In genomic region chr2:21963343-21964026, GRCm38 (mm10) we compare ENCODE assay signal across 8 mouse cellular contexts.
DNase-seq lines count a peak whose midpoint lies in the region; ATAC-seq and TF ChIP-seq lines count a peak whose summit lies in the region.

No protein-coding gene starts in this region.

- peaks cover 13% of the 10 kb centered on the region; the same call in 1 of the 2 replicates for H3K4me1 ChIP-seq in heart, postnatal 0 days (ENCODE audit: control insufficient read depth, insufficient read depth)
- no peaks in the 10 kb centered on the region for H3K4me1 ChIP-seq in embryonic facial prominence, embryonic 11.5 days (ENCODE audit: control insufficient read depth, insufficient read depth, low read length)
- H3K4me1 ChIP-seq in hindbrain, postnatal 0 days (ENCODE audit: insufficient read depth, low read length): peaks cover 6% of the 10 kb centered on the region; the same call in 1 of the 2 replicates
- H3K4me1 ChIP-seq in midbrain, embryonic 14.5 days (ENCODE audit: control insufficient read depth, insufficient read depth, low read length): peaks cover 23% of the 10 kb centered on the region

- no peak for TF ChIP-seq CTCF in heart, postnatal 0 days (IDR thresholded peaks at IDR 0.05; ENCODE audit: low read depth)
- TF ChIP-seq CTCF in hindbrain, postnatal 0 days (IDR thresholded peaks at IDR 0.05; ENCODE audit: low read depth): no peak

- no peak for TF ChIP-seq EP300 in heart, postnatal 0 days (IDR thresholded peaks at IDR 0.05; ENCODE audit: low read depth)

- ATAC-seq in heart, postnatal 0 days (ENCODE audit: insufficient read depth, low read depth): no peak
- ATAC-seq in embryonic facial prominence, embryonic 11.5 days (replicated peaks; ENCODE audit: insufficient number of reproducible peaks, low FRiP score, low TSS enrichment, low read depth): no peak
- ATAC-seq in hindbrain, postnatal 0 days: peak; percentile 8; the same call in 1 of the 2 replicates
- ATAC-seq in midbrain, embryonic 14.5 days (ENCODE audit: low FRiP score, low TSS enrichment): peak; percentile 68

- peak; percentile 9 for DNase-seq in heart, postnatal 0 days (ENCODE audit: low spot score)
- no peak for DNase-seq in heart, adult 11 months
- DNase-seq in embryonic facial prominence, embryonic 11.5 days (ENCODE audit: low spot score): no peak
- DNase-seq in hindbrain, postnatal 0 days (ENCODE audit: low spot score): peak; percentile 31
- peak; percentile 65 for DNase-seq in midbrain, embryonic 14.5 days
- DNase-seq in cerebellum, adult 8-10 months: no peak
- no peak for DNase-seq in kidney, postnatal 10 days
- DNase-seq in right cerebral cortex, postnatal 10 days (ENCODE audit: low spot score in 2 of 2): no peak

- H3K9me3 ChIP-seq in heart, postnatal 0 days (replicated peaks; ENCODE audit: control insufficient read depth, low read length): no peaks in the 10 kb centered on the region
- H3K9me3 ChIP-seq in embryonic facial prominence, embryonic 11.5 days (replicated peaks; ENCODE audit: control insufficient read depth, low read length): no peaks in the 10 kb centered on the region
- H3K9me3 ChIP-seq in hindbrain, postnatal 0 days (ENCODE audit: low read length): no peaks in the 10 kb centered on the region
- no peaks in the 10 kb centered on the region for H3K9me3 ChIP-seq in midbrain, embryonic 14.5 days (ENCODE audit: control insufficient read depth, low read length)

- H3K36me3 ChIP-seq in heart, postnatal 0 days (replicated peaks; ENCODE audit: control insufficient read depth, insufficient read depth, low read length): no peaks in the 10 kb centered on the region
- no peaks in the 10 kb centered on the region for H3K36me3 ChIP-seq in embryonic facial prominence, embryonic 11.5 days (replicated peaks; ENCODE audit: control insufficient read depth, insufficient read depth, low read depth, low read length)
- H3K36me3 ChIP-seq in hindbrain, postnatal 0 days (ENCODE audit: insufficient read depth, low read length): no peaks in the 10 kb centered on the region
- no peaks in the 10 kb centered on the region for H3K36me3 ChIP-seq in midbrain, embryonic 14.5 days (ENCODE audit: control insufficient read depth, insufficient read depth, low read length)

- H3K27ac ChIP-seq in heart, postnatal 0 days (ENCODE audit: low read depth): no peak overlapping the region
- H3K27ac ChIP-seq in embryonic facial prominence, embryonic 11.5 days (replicated peaks; ENCODE audit: low read depth, low read length): no peak overlapping the region; the same call in 1 of the 2 replicates
- H3K27ac ChIP-seq in hindbrain, postnatal 0 days: peak overlapping the region; percentile 60
- peak overlapping the region; percentile 83 for H3K27ac ChIP-seq in midbrain, embryonic 14.5 days (replicated peaks; ENCODE audit: low read depth, low read length)

- H3K4me2 ChIP-seq in heart, postnatal 0 days (ENCODE audit: low read depth, low read length): peak overlapping the region; percentile 51
- H3K4me2 ChIP-seq in embryonic facial prominence, embryonic 11.5 days (ENCODE audit: low read depth, low read length): peak overlapping the region; percentile 30; the same call in 1 of the 2 replicates
- H3K4me2 ChIP-seq in hindbrain, postnatal 0 days (ENCODE audit: low read depth, low read length): peak overlapping the region; percentile 50
- H3K4me2 ChIP-seq in midbrain, embryonic 14.5 days (ENCODE audit: low read length): peak overlapping the region; percentile 46

- H3K4me3 ChIP-seq in heart, postnatal 0 days (ENCODE audit: low read depth, low read length): peak overlapping the region; percentile 7; the same call in 1 of the 2 replicates
- no peak overlapping the region for H3K4me3 ChIP-seq in embryonic facial prominence, embryonic 11.5 days (ENCODE audit: low read depth, low read length)
- H3K4me3 ChIP-seq in hindbrain, postnatal 0 days (ENCODE audit: low read length): 0 out of 2 replicates have a peak overlapping the region, but pooled peaks have one; percentile 6
- H3K4me3 ChIP-seq in midbrain, embryonic 14.5 days (replicated peaks; ENCODE audit: low read depth, low read length): peak overlapping the region; percentile 24

- 3% methylated on average over 7 of the region's 7 CpGs for WGBS in heart, postnatal 0 days
- 16% methylated on average over 7 of the region's 7 CpGs for WGBS in embryonic facial prominence, embryonic 11.5 days
- 6% methylated on average over 7 of the region's 7 CpGs for WGBS in hindbrain, postnatal 0 days
- 3% methylated on average over 7 of the region's 7 CpGs for WGBS in midbrain, embryonic 14.5 days

- H3K9ac ChIP-seq in heart, postnatal 0 days (replicated peaks; ENCODE audit: low read depth, low read length): no peak overlapping the region; the same call in 1 of the 2 replicates
- no peak overlapping the region for H3K9ac ChIP-seq in embryonic facial prominence, embryonic 11.5 days (replicated peaks; ENCODE audit: low read length)
- 0 out of 2 replicates have a peak overlapping the region, but pooled peaks have one; percentile 24 for H3K9ac ChIP-seq in hindbrain, postnatal 0 days (replicated peaks; ENCODE audit: low read length)
- H3K9ac ChIP-seq in midbrain, embryonic 14.5 days (replicated peaks; ENCODE audit: low read length): peak overlapping the region; percentile 21; the same call in 1 of the 2 replicates

- H3K27me3 ChIP-seq in heart, postnatal 0 days (ENCODE audit: control insufficient read depth, insufficient read depth, low read length): no peaks in the 10 kb centered on the region
- H3K27me3 ChIP-seq in embryonic facial prominence, embryonic 11.5 days (ENCODE audit: control insufficient read depth, insufficient read depth, low read length): no peaks in the 10 kb centered on the region
- no peaks in the 10 kb centered on the region for H3K27me3 ChIP-seq in hindbrain, postnatal 0 days (ENCODE audit: insufficient read depth, low read length)
- no peaks in the 10 kb centered on the region for H3K27me3 ChIP-seq in midbrain, embryonic 14.5 days (ENCODE audit: control insufficient read depth, insufficient read depth, low read length)

Comparison
In these comparisons a context has a peak if more than half of its experiments do, and no peak if none do; other contexts are left out.
1. DNase-seq: peak in heart, postnatal 0 days (single experiment), hindbrain, postnatal 0 days (single experiment) and midbrain, embryonic 14.5 days (single experiment); none in heart, adult 11 months (single experiment), embryonic facial prominence, embryonic 11.5 days (single experiment), cerebellum, adult 8-10 months (single experiment), kidney, postnatal 10 days (single experiment) and right cerebral cortex, postnatal 10 days (0 of 2).
2. ATAC-seq: peak in hindbrain, postnatal 0 days (single experiment) and midbrain, embryonic 14.5 days (single experiment); none in heart, postnatal 0 days (single experiment) and embryonic facial prominence, embryonic 11.5 days (single experiment).
3. H3K27ac ChIP-seq: peak in hindbrain, postnatal 0 days (single experiment) and midbrain, embryonic 14.5 days (single experiment); none in heart, postnatal 0 days (single experiment) and embryonic facial prominence, embryonic 11.5 days (single experiment).
4. H3K9ac ChIP-seq: peak in hindbrain, postnatal 0 days (single experiment) and midbrain, embryonic 14.5 days (single experiment); none in heart, postnatal 0 days (single experiment) and embryonic facial prominence, embryonic 11.5 days (single experiment).
5. Peak in every context shown above with its lines, with median percentiles within 50 percentile points of each other: H3K4me2 ChIP-seq.